Mouse (Mus musculus): Measurements from ENCODE around the gene Glis2.

GRCm38 (mm10) chr16:4641119-4641838, 46.8 kb downstream of the Glis2 start:
- TF ChIP-seq CTCF (IDR thresholded peaks at IDR 0.05; ENCODE audit: control insufficient read depth, insufficient read depth, insufficient read length) (no peak), MAX (IDR thresholded peaks at IDR 0.05) (no peak), USF1 (IDR thresholded peaks at IDR 0.05; ENCODE audit: low read depth) (no peak)

Measured in C2C12 (cell line).